Mouse (Mus musculus): ENCODE results near the gene Phlpp2. TPM values are rescaled to one million over a fixed set of nuclear protein-coding genes. Genes with fewer than 3 reads are reported as not detected.

Gene Phlpp2
- polyA plus RNA-seq, 1 experiment from 2014 or later, result 3.4 TPM

- 61% methylated on average over 7 of the region's 7 CpGs for WGBS (ENCODE audit: insufficient replicate concordance)
- ATAC-seq (ENCODE audit: low read depth), result no peak
- peaks cover 26% of the 10 kb centered on the region for H3K27me3 ChIP-seq (ENCODE audit: control insufficient read depth, insufficient read depth, low read depth, low read length)
These were observed 83.8 kb downstream of the Phlpp2 start for GRCm38 (mm10) chr8:109952171-109952570.

GRCm38 (mm10) chr8:109954486-109954948, 86.2 kb downstream of the Phlpp2 start:
- WGBS (ENCODE audit: insufficient replicate concordance), result 50% methylated on average over 13 of the region's 13 CpGs
- Histone ChIP-seq H3K36me3 (ENCODE audit: control insufficient read depth, insufficient read depth) (no peaks in the 10 kb centered on the region), H3K27me3 (ENCODE audit: control insufficient read depth, insufficient read depth, low read depth, low read length) (peaks cover 7% of the 10 kb centered on the region)

More at GRCm38 (mm10) chr8:109952171-109952570, 83.8 kb downstream of the Phlpp2 start:
- Histone ChIP-seq H3K4me3 (ENCODE audit: low read depth, low read length) (no peak overlapping the region), H3K9ac (ENCODE audit: low read depth, low read length) (no peak overlapping the region), H3K36me3 (ENCODE audit: control insufficient read depth, insufficient read depth) (no peaks in the 10 kb centered on the region), H3K9me3 (replicated peaks; ENCODE audit: control insufficient read depth, low read length) (no peaks in the 10 kb centered on the region), H3K4me1 (ENCODE audit: control insufficient read depth, low read depth, low read length) (peaks cover 2% of the 10 kb centered on the region; the same call in 1 of the 2 replicates), H3K4me2 (ENCODE audit: low read depth, low read length) (no peak overlapping the region), H3K27ac (ENCODE audit: low read length) (no peak overlapping the region)

GRCm38 (mm10) chr8:109957167-109958028, 89.1 kb downstream of the Phlpp2 start:
- peak; percentile 35; the same call in 1 of the 2 replicates for ATAC-seq (ENCODE audit: low read depth)
- Histone ChIP-seq H3K27ac (ENCODE audit: low read length) (no peak overlapping the region), H3K27me3 (ENCODE audit: control insufficient read depth, insufficient read depth, low read depth, low read length) (peaks cover 32% of the 10 kb centered on the region), H3K9ac (ENCODE audit: low read depth, low read length) (no peak overlapping the region), H3K4me3 (ENCODE audit: low read depth, low read length) (no peak overlapping the region), H3K4me1 (ENCODE audit: control insufficient read depth, low read depth, low read length) (peaks cover 5% of the 10 kb centered on the region), H3K36me3 (ENCODE audit: control insufficient read depth, insufficient read depth) (no peaks in the 10 kb centered on the region), H3K9me3 (replicated peaks; ENCODE audit: control insufficient read depth, low read length) (no peaks in the 10 kb centered on the region), H3K4me2 (ENCODE audit: low read depth, low read length) (0 out of 2 replicates have a peak overlapping the region, but pooled peaks have one; percentile 0)
- 15% methylated on average over 16 of the region's 16 CpGs for WGBS (ENCODE audit: insufficient replicate concordance)

More at GRCm38 (mm10) chr8:109954486-109954948, 86.2 kb downstream of the Phlpp2 start:
- H3K9ac ChIP-seq (ENCODE audit: low read depth, low read length), result no peak overlapping the region
- H3K4me2 ChIP-seq (ENCODE audit: low read depth, low read length), result no peak overlapping the region
- H3K4me3 ChIP-seq (ENCODE audit: low read depth, low read length), result no peak overlapping the region
- ATAC-seq (ENCODE audit: low read depth), result no peak
- no peak overlapping the region for H3K27ac ChIP-seq (ENCODE audit: low read length)
- no peaks in the 10 kb centered on the region for H3K9me3 ChIP-seq (replicated peaks; ENCODE audit: control insufficient read depth, low read length)
- no peaks in the 10 kb centered on the region; the same call in 1 of the 2 replicates for H3K4me1 ChIP-seq (ENCODE audit: control insufficient read depth, low read depth, low read length)

GRCm38 (mm10) chr8:109958036-109958655, 89.8 kb downstream of the Phlpp2 start:
- peaks cover 5% of the 10 kb centered on the region for H3K4me1 ChIP-seq (ENCODE audit: control insufficient read depth, low read depth, low read length)
- 31% methylated on average over 12 of the region's 12 CpGs for WGBS (ENCODE audit: insufficient replicate concordance)
- H3K36me3 ChIP-seq (ENCODE audit: control insufficient read depth, insufficient read depth), result no peaks in the 10 kb centered on the region
- H3K27me3 ChIP-seq (ENCODE audit: control insufficient read depth, insufficient read depth, low read depth, low read length), result peaks cover 32% of the 10 kb centered on the region
- no peaks in the 10 kb centered on the region for H3K9me3 ChIP-seq (replicated peaks; ENCODE audit: control insufficient read depth, low read length)
- H3K27ac ChIP-seq (ENCODE audit: low read length), result no peak overlapping the region
- ATAC-seq (ENCODE audit: low read depth), result no peak
- no peak overlapping the region for H3K4me3 ChIP-seq (ENCODE audit: low read depth, low read length)
- H3K9ac ChIP-seq (ENCODE audit: low read depth, low read length), result no peak overlapping the region
- no peak overlapping the region for H3K4me2 ChIP-seq (ENCODE audit: low read depth, low read length)

- WGBS (ENCODE audit: insufficient replicate concordance), result 67% methylated on average over 4 of the region's 4 CpGs
- Histone ChIP-seq H3K36me3 (ENCODE audit: control insufficient read depth, insufficient read depth) (no peaks in the 10 kb centered on the region), H3K9me3 (replicated peaks; ENCODE audit: control insufficient read depth, low read length) (no peaks in the 10 kb centered on the region), H3K27me3 (ENCODE audit: control insufficient read depth, insufficient read depth, low read depth, low read length) (peaks cover 34% of the 10 kb centered on the region), H3K9ac (ENCODE audit: low read depth, low read length) (no peak overlapping the region), H3K4me2 (ENCODE audit: low read depth, low read length) (no peak overlapping the region), H3K4me1 (ENCODE audit: control insufficient read depth, low read depth, low read length) (peaks cover 5% of the 10 kb centered on the region), H3K27ac (ENCODE audit: low read length) (no peak overlapping the region), H3K4me3 (ENCODE audit: low read depth, low read length) (no peak overlapping the region)
- ATAC-seq (ENCODE audit: low read depth), result no peak
These were observed 90.8 kb downstream of the Phlpp2 start for GRCm38 (mm10) chr8:109959112-109959511.

- H3K4me3 ChIP-seq (ENCODE audit: low read depth, low read length), result peak within 1 kb of the TSS; percentile 46
- peaks cover 5% of the 10 kb centered on the region for H3K4me1 ChIP-seq (ENCODE audit: control insufficient read depth, low read depth, low read length)
- 3% methylated on average over 64 of the region's 64 CpGs for WGBS (ENCODE audit: insufficient replicate concordance)
- H3K9ac ChIP-seq (ENCODE audit: low read depth, low read length), result no peak within 1 kb of the TSS
- ATAC-seq (ENCODE audit: low read depth), result no peak
- H3K27ac ChIP-seq (ENCODE audit: low read length), result no peak within 1 kb of the TSS
- peak within 1 kb of the TSS; percentile 60 for H3K4me2 ChIP-seq (ENCODE audit: low read depth, low read length)
- H3K9me3 ChIP-seq (replicated peaks; ENCODE audit: control insufficient read depth, low read length), result no peaks in the 10 kb centered on the region
- peaks cover 34% of the 10 kb centered on the region for H3K27me3 ChIP-seq (ENCODE audit: control insufficient read depth, insufficient read depth, low read depth, low read length)
- H3K36me3 ChIP-seq (ENCODE audit: control insufficient read depth, insufficient read depth), result no peaks in the 10 kb centered on the region
These were observed 93.5 kb downstream of the Phlpp2 start, which contains the start of gene Marveld3 for GRCm38 (mm10) chr8:109961693-109962367. Gene Marveld3 (minus strand): TSS chr8:109962203.

GRCm38 (mm10) chr8:109962896-109963295, 94.6 kb downstream of the Phlpp2 start:
- Histone ChIP-seq H3K9me3 (replicated peaks; ENCODE audit: control insufficient read depth, low read length) (no peaks in the 10 kb centered on the region), H3K9ac (ENCODE audit: low read depth, low read length) (no peak overlapping the region), H3K36me3 (ENCODE audit: control insufficient read depth, insufficient read depth) (no peaks in the 10 kb centered on the region), H3K4me1 (ENCODE audit: control insufficient read depth, low read depth, low read length) (peaks cover 5% of the 10 kb centered on the region), H3K4me2 (ENCODE audit: low read depth, low read length) (no peak overlapping the region), H3K4me3 (ENCODE audit: low read depth, low read length) (no peak overlapping the region), H3K27me3 (ENCODE audit: control insufficient read depth, insufficient read depth, low read depth, low read length) (peaks cover 34% of the 10 kb centered on the region), H3K27ac (ENCODE audit: low read length) (no peak overlapping the region)
- ATAC-seq (ENCODE audit: low read depth), result no peak
- 48% methylated on average over 9 of the region's 9 CpGs for WGBS (ENCODE audit: insufficient replicate concordance)

GRCm38 (mm10) chr8:109963421-109963820, 95.1 kb downstream of the Phlpp2 start:
- peaks cover 5% of the 10 kb centered on the region for H3K4me1 ChIP-seq (ENCODE audit: control insufficient read depth, low read depth, low read length)
- no peak for ATAC-seq (ENCODE audit: low read depth)
- H3K4me2 ChIP-seq (ENCODE audit: low read depth, low read length), result no peak overlapping the region
- peaks cover 39% of the 10 kb centered on the region for H3K27me3 ChIP-seq (ENCODE audit: control insufficient read depth, insufficient read depth, low read depth, low read length)
- H3K9ac ChIP-seq (ENCODE audit: low read depth, low read length), result no peak overlapping the region
- H3K27ac ChIP-seq (ENCODE audit: low read length), result no peak overlapping the region
- no peaks in the 10 kb centered on the region for H3K9me3 ChIP-seq (replicated peaks; ENCODE audit: control insufficient read depth, low read length)
- H3K36me3 ChIP-seq (ENCODE audit: control insufficient read depth, insufficient read depth), result no peaks in the 10 kb centered on the region
- 53% methylated on average over 13 of the region's 13 CpGs for WGBS (ENCODE audit: insufficient replicate concordance)
- H3K4me3 ChIP-seq (ENCODE audit: low read depth, low read length), result no peak overlapping the region

All from liver, embryonic 16.5 days (tissue).